Mouse (Mus musculus) CH12F3 (cell line): ENCODE data around the gene Mecom.
"Not testable (repeated sequence)": the region's sequence is repeated elsewhere in the genome, so short reads cannot be mapped to it uniquely, and the experiment has no call there.

Experiments used
- in situ Hi-C: fragments of 300-500 bp; cut with MboI; formaldehyde crosslinking; loops from 2 replicates; pipeline ENCODE4 v1.14.3; 2020; ENCODE audit warnings: low sequenced_read_pairs

Gene Mecom

DNA sequence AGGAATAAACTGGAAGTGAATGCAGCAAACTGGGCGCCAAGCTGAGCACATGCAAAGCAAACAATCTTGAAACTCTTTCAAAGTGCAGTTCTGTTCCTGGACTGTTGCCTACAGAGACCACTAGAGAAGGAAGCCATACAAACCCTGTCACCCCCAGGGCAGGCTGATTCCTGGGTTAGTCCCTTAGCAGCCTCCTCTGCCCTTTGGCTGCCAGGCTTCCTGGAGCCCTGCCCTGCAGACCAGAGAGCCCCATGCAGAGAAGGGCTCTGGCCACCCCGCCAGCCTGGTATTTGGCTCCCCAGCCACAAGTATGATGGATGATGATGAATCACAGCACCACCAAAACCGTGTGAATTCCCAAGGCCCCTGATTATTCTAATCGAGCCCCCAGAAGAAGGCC lies 286.9 kb downstream of the Mecom start:
- in situ Hi-C loops = no loop called here

GRCm38 (mm10) chr3:30258421-30258820 lies 289.4 kb downstream of the Mecom start:
- in situ Hi-C loops = no loop called here

GRCm38 (mm10) chr3:30257776-30258175 lies 290.0 kb downstream of the Mecom start:
- in situ Hi-C loops = no loop called here

- in situ Hi-C loops = no loop called here
These were observed 290.9 kb downstream of the Mecom start for GRCm38 (mm10) chr3:30256896-30257295.

GRCm38 (mm10) chr3:30255828-30256227 lies 292.0 kb downstream of the Mecom start:
- in situ Hi-C loops = no loop called here

- in situ Hi-C loops = no loop called here
These were observed 293.4 kb downstream of the Mecom start for GRCm38 (mm10) chr3:30254451-30254850.

GRCm38 (mm10) chr3:30253714-30254113 lies 294.1 kb downstream of the Mecom start:
- in situ Hi-C loops = no loop called here

GRCm38 (mm10) chr3:30248656-30249384 lies 299.0 kb downstream of the Mecom start:
- in situ Hi-C loops = no loop called here

GRCm38 (mm10) chr3:30247256-30247655 lies 300.6 kb downstream of the Mecom start:
- in situ Hi-C loops = no loop called here

DNA sequence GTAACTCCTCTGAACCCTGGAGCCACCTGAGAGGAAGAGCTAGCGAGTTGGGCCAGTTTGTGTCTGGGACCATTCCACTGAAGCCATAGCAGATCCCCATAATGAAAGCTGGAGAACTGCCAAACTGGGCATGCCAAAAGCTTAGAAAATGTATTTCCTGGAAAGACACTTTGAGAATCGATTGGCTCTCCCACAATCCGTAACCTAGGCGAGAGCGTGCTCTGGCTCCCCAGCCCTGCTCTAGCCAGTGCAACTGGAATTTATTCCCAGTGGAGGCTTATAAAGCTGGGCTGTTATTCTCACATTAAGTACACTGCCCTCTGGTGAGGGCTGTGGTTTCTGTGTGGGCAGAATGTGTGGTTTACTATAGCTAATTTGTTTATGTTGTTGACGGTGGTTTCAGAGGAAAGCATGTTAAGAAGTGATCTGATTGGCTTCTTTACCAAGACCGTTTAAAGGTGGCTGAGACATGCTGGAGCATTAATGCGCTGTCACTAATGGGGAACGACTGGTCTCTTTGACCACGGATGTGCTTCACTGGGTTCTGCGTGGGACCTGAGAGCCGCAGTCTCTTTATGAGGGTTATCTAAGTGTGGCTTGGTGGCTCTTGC lies 301.3 kb downstream of the Mecom start:
- in situ Hi-C loops = no loop called here

DNA sequence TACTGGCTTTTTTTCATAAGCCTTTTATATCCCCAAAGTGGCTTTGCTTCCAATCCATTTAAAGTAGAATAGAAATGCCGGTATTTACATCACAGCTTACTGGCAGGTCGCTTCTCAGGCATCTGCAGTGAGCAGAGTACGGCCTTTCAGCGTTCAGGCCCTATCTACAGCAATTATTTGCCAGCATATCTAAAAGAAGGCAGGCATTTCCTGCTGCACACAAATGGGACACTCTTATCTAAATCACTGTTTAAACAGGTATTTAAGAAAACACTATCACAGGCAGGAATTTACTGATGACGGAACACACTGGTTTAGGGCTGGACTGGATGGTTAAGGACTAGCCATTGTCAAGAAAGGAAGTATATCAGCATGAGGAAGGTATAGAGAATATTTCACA lies 301.9 kb downstream of the Mecom start:
- in situ Hi-C loops = no loop called here

GRCm38 (mm10) chr3:30244401-30244871 lies 303.4 kb downstream of the Mecom start:
- in situ Hi-C loops = no loop called here

- in situ Hi-C loops = no loop called here
These were observed 304.0 kb downstream of the Mecom start for GRCm38 (mm10) chr3:30243776-30244275.

- in situ Hi-C loops = no loop called here
These were observed 308.4 kb downstream of the Mecom start for GRCm38 (mm10) chr3:30239416-30239815.

- in situ Hi-C loops = no loop called here
These were observed 310.3 kb downstream of the Mecom start for GRCm38 (mm10) chr3:30237493-30237892.

DNA sequence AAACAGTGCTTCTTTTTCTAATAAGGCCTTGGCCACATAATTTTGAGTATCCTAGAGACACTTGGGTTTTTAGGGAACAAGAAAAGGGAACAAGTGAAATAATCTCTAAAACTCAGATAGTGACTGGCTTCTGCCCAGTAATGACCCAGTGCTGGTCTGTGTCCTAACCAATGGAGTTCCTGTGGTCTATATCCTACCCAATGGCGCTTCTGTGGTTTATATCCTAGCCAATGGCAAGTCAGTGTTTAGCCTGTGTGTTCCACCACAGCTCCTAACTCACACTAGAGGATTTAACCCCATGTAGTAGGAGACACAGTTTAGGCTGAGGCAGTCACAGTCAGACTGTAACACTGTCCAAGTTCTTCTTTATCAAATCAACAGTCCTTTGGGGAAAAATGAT lies 313.8 kb downstream of the Mecom start:
- in situ Hi-C loops = no loop called here

- in situ Hi-C loops = no loop called here
These were observed 319.7 kb downstream of the Mecom start for GRCm38 (mm10) chr3:30227964-30228670.

DNA sequence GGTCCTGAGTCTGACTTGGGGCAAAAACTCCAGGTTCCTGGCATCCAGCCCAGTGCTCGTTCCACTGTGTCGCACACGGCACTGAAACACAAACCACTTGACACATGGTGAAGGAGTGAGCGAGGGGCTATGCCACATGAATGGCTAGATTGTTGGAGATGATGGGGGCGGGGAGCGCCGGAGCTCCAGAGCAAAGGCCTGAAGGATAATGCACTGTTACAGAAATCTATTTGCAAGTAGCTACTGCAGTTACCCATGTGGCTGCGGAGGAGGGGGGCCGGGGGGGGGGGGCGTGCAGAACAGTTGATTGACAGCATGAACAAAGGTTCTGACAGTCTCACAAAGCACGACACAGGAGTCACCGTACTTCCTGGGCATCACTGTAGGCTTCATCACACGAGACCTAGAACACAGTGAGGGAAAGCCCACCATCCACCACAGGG lies 320.9 kb downstream of the Mecom start:
- in situ Hi-C loops = no loop called here

DNA sequence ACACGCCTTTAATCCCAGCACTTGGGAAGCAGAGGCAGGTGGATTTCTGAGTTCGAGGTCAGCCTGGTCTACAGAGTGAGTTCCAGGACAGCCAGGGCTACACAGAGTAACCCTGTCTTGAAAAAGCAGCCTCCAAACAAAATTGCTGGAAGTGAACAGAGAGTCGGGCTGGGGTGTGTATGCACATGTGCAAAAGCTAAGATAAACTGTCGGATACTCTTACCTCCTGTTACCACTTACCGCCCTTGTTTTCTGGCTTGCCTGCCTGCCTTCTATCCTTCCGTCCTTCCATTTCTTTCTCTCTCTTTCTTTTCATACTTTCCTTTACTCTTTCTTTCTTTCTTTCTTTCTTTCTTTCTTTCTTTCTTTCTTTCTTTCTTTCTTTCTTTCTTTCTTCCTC lies 322.6 kb downstream of the Mecom start:
- in situ Hi-C loops = not testable (repeated sequence)

DNA sequence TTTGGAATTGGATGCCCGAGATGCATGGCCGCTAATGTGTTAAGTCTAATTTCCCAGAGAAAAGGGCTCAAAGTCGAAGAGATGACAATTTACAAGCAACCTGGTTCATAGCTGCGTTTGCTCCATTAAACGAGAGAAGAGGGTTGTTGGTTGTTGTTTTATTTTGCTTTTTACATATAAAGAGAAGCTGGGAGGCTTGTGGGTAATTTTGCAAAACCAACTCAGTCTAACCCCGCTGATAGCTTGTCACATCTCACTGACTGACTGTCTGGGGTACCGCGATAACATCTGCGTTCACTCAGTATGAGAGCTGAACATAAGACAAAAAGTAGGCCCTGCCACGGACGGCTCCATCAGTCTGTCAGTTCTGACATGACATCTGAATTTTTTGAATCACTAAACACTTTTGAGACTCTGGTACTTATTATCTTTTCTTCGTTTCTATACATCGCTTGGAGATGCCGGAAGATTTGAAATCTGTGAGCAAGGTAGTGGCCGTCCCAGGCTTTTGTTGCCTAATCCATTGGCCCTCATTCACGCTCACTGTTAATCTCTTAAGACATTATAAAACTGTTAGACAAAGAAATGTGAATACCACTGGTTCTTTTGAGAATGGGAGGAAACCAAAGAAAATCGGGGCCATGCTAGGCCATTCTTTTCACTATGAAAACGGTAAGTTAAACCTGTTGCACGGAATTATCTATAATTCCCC lies 327.0 kb downstream of the Mecom start:
- in situ Hi-C loops = no loop called here

GRCm38 (mm10) chr3:30219891-30220290 lies 327.9 kb downstream of the Mecom start:
- in situ Hi-C loops = no loop called here
